Mouse (Mus musculus) brain, embryonic 14.5 days (tissue): ENCODE data around the gene Fam83c. TPM values are rescaled to one million over a fixed set of nuclear protein-coding genes. Genes with fewer than 3 reads are reported as not detected.

Experiments
- DNase-seq: peaks from one replicate; pipeline ENCODE4 v3.0.0-alpha.2; 2011; ENCODE audit warnings: low read depth
- CTCF ChIP-seq: fragments of 200-500 bp; IDR thresholded peaks from 2 replicates; pipeline ENCODE4 v1.5.1; 2012; ENCODE audit warnings: inconsistent platforms, mild to moderate bottlenecking, moderate library complexity, borderline replicate concordance; ENCODE audit not compliant: insufficient read depth, insufficient read length; ENCODE audit errors: extremely low read depth
- POLR2A ChIP-seq: fragments of 200-500 bp; IDR thresholded peaks from 2 replicates; pipeline ENCODE4 v1.6.1; 2012; ENCODE audit warnings: mild to moderate bottlenecking, inconsistent platforms, borderline replicate concordance; ENCODE audit not compliant: poor library complexity, insufficient read depth, insufficient read length, severe bottlenecking; ENCODE audit errors: extremely low read depth
- polyA plus RNA-seq: library from polyadenylated mRNA; depleted of rRNA; stranded (reverse); fragments of >200 nt; gene quantifications from 2 replicates; pipeline ENCODE4 v1.2.3, GENCODE M21; 2012; rRNA removed

Gene Fam83c
- polyA plus RNA-seq, 1 experiment: 0.04 TPM

- TF ChIP-seq POLR2A (no peak), CTCF (no peak)
- DNase-seq: peak; percentile 71
These were observed 55.6 kb downstream of the Fam83c start for GRCm38 (mm10) chr2:155779066-155779465.

GRCm38 (mm10) chr2:155778004-155778403 lies 56.6 kb downstream of the Fam83c start:
- DNase-seq: no peak
- no peak for TF ChIP-seq POLR2A
- no peak for TF ChIP-seq CTCF

GRCm38 (mm10) chr2:155777688-155777985 lies 57.0 kb downstream of the Fam83c start:
- no peak for TF ChIP-seq POLR2A
- no peak for TF ChIP-seq CTCF
- no peak for DNase-seq

Other genes with a start within 250 kb of the Fam83c start
- 10.1 and 11.8 TPM in 2 replicates for gene Gss, start 242.0 kb downstream of the Fam83c start, polyA plus RNA-seq
- gene Myh7b, start 223.6 kb downstream of the Fam83c start, polyA plus RNA-seq: 0.48 and 0.53 TPM in 2 replicates
- gene Trpc4ap, start 142.5 kb downstream of the Fam83c start, polyA plus RNA-seq: 202 TPM in 2 replicates
- 58.4 and 84.7 TPM in 2 replicates for gene Edem2, start 105.4 kb downstream of the Fam83c start, polyA plus RNA-seq
- gene Gm17581, start 99.0 kb downstream of the Fam83c start, polyA plus RNA-seq: not detected in 2 replicates
- gene Procr, start 83.7 kb downstream of the Fam83c start, polyA plus RNA-seq: 2.4 and 3.1 TPM in 2 replicates
- gene Mmp24, start 59.5 kb downstream of the Fam83c start, polyA plus RNA-seq: 65.2 and 81.3 TPM in 2 replicates
- 21.5 and 26.5 TPM in 2 replicates for gene BC029722, start 15.4 kb downstream of the Fam83c start, polyA plus RNA-seq
- gene Eif6, start 7.9 kb downstream of the Fam83c start, polyA plus RNA-seq: 88.8 and 100.0 TPM in 2 replicates
- gene Uqcc1, start 95.5 kb upstream of the Fam83c start, polyA plus RNA-seq: 40.4 and 44.9 TPM in 2 replicates
- not detected in 2 replicates for gene Gm15557, start 105.9 kb upstream of the Fam83c start, polyA plus RNA-seq
- 1.4 and 1.7 TPM in 2 replicates for gene Gdf5, start 110.5 kb upstream of the Fam83c start, polyA plus RNA-seq
- 16.0 and 23.7 TPM in 2 replicates for gene Cep250, start 121.6 kb upstream of the Fam83c start, polyA plus RNA-seq
- 3.0 and 5.9 TPM in 2 replicates for gene 6430550D23Rik, start 173.1 kb upstream of the Fam83c start, polyA plus RNA-seq
- gene Ergic3, start 173.2 kb upstream of the Fam83c start, polyA plus RNA-seq: 418 and 463 TPM in 2 replicates
- gene Fer1l4, start 218.1 kb upstream of the Fam83c start, polyA plus RNA-seq: 0.06 and 0.07 TPM in 2 replicates
- 8.8 and 12.1 TPM in 2 replicates for gene Spag4, start 230.3 kb upstream of the Fam83c start, polyA plus RNA-seq